Mouse (Mus musculus) bone marrow, adult 2 months (tissue): ENCODE results near the gene Mpp2.

Experiments used
- CTCF ChIP-seq: fragments of 200-500 bp; IDR thresholded peaks from 2 replicates; pipeline ENCODE4 v1.5.1; 2011; ENCODE audit warnings: low read length, control low read depth; ENCODE audit not compliant: control insufficient read depth, insufficient read depth
- POLR2A ChIP-seq: fragments of 200-500 bp; IDR thresholded peaks from 2 replicates; pipeline ENCODE4 v1.6.1; 2011; ENCODE audit warnings: low read depth, mild to moderate bottlenecking, control low read depth, low read length, borderline replicate concordance; ENCODE audit not compliant: control insufficient read depth

DNA sequence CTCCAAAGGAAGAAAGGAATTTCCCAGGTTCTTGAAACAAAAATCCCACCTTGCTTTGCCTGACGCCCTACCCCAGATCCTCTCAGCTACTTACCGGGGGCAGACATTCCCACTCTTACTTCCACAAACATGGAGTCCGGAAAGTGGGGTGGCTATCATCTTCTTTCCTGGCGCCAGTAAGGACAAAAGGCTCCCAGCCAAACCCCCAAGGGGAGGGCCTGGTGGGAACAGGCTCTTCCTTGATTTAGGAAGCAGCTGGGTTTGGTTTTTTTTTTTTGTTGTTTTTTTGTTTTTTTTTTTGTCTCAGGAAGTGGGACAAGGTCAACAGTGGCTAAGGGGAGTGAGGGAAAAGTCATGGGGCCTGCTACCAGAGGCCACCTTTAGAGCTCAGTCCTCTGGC is 36.8 kb downstream of the Mpp2 start:
- TF ChIP-seq CTCF: no peak
- TF ChIP-seq POLR2A: no peak
